Mouse (Mus musculus): Measurements from ENCODE around the gene Mtfp1.

GRCm38 (mm10) chr11:4062981-4063380 lies 32.3 kb downstream of the Mtfp1 start:
- TF ChIP-seq POLR2A (IDR thresholded peaks at IDR 0.05; ENCODE audit: low read depth, low read length) (no peak), CTCF (IDR thresholded peaks at IDR 0.05; ENCODE audit: borderline replicate concordance, insufficient read depth, low read length) (no peak)
